Mouse (Mus musculus) intestine, embryonic 14.5 days (tissue): Measurements from ENCODE around the gene Ror1. TPM values are rescaled to one million over a fixed set of nuclear protein-coding genes. Genes with fewer than 3 reads are reported as not detected.
A peak's percentile ranks its signal among the peaks of the same experiment; 100 is the strongest.

Source experiments
- ATAC-seq: fragments of 200-750 bp; cut with Nextera tagmentation; replicated peaks from 2 replicates; pipeline ENCODE4 v1.8.0; 2017; ENCODE audit warnings: low read depth, moderate number of reproducible peaks, moderate TSS enrichment, moderate library complexity; ENCODE audit not compliant: low FRiP score, low TSS enrichment
- DNase-seq: peaks from one replicate; pipeline ENCODE4 v3.0.0-alpha.2; 2018; ENCODE audit warnings: low spot score
- H3K27ac ChIP-seq: fragments of 300-500 bp; sonication (generic); 2 replicates; pipeline ENCODE4 v1.5.1; 2014; ENCODE audit warnings: low read depth, mild to moderate bottlenecking, control low read depth
- H3K27me3 ChIP-seq: fragments of 300-500 bp; sonication (generic); replicated peaks from 2 replicates; pipeline ENCODE4 v1.6.1; 2014; ENCODE audit warnings: low read length, control low read depth; ENCODE audit not compliant: control insufficient read depth, insufficient read depth
- H3K36me3 ChIP-seq: fragments of 300-500 bp; sonication (generic); 2 replicates; pipeline ENCODE4 v1.6.1; 2014; ENCODE audit warnings: low read length, control low read depth; ENCODE audit not compliant: control insufficient read depth, insufficient read depth
- H3K4me1 ChIP-seq: fragments of 300-500 bp; sonication (generic); replicated peaks from 2 replicates; pipeline ENCODE4 v1.6.1; 2014; ENCODE audit warnings: low read length, control low read depth, mixed read lengths; ENCODE audit not compliant: control insufficient read depth, insufficient read depth
- H3K4me2 ChIP-seq: fragments of 300-500 bp; sonication (generic); 2 replicates; pipeline ENCODE4 v1.6.1; 2014; ENCODE audit warnings: low read length
- H3K4me3 ChIP-seq: fragments of 300-500 bp; sonication (generic); 2 replicates; pipeline ENCODE4 v1.5.1; 2014; ENCODE audit warnings: low read depth, low read length, control low read depth, mixed read lengths
- H3K9ac ChIP-seq: fragments of 300-500 bp; sonication (generic); 2 replicates; pipeline ENCODE4 v1.6.1; 2014; ENCODE audit warnings: mild to moderate bottlenecking, low read length
- H3K9me3 ChIP-seq: fragments of 300-500 bp; sonication (generic); 2 replicates; pipeline ENCODE4 v1.6.1; 2016; ENCODE audit warnings: low read length, control low read depth; ENCODE audit not compliant: control insufficient read depth
- WGBS: fragments of 180-500 bp; shearing (Covaris S2); extraction: QIAGEN DNeasy Blood & Tissue Kit; methylation state at CpG from one replicate; pipeline ENCODE4 v1.1.7; 2014; 5-methylcytosine and 5-hydroxymethylcytosine counted together
- polyA plus RNA-seq: library from polyadenylated mRNA; unstranded; fragments of >200 nt; fragmentation: Nextera tagmentation; extraction: Ambion mirVana; gene quantifications from 2 replicates; pipeline ENCODE4 v1.2.1, GENCODE M21; 2014

Ror1 gene
- polyA plus RNA-seq, 1 experiment from 2014 or later: 12.1 TPM

DNA sequence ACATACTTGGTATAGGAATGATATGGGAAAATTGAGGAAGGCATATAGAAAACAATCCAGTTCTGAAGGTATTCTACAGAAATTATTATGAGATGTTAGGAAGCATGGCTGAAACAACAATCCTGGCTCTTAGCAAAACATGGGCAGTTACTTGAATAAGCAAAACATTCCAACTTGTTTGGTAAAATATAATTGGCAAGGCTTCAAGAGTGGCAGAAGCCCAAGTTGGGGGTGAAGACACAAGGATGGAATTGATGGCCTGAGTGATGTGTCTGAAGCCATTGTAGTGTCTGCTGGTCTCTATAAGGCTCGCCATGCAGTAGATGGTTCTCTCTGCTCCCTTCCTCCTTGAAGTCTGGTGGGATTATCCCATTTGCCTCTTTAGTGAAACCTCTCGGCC lies 35.9 kb downstream of the Ror1 start:
- peaks cover 15% of the 10 kb centered on the region for H3K4me1 ChIP-seq
- no peak for ATAC-seq
- 95% methylated on average over 2 of the region's 2 CpGs for WGBS

DNA sequence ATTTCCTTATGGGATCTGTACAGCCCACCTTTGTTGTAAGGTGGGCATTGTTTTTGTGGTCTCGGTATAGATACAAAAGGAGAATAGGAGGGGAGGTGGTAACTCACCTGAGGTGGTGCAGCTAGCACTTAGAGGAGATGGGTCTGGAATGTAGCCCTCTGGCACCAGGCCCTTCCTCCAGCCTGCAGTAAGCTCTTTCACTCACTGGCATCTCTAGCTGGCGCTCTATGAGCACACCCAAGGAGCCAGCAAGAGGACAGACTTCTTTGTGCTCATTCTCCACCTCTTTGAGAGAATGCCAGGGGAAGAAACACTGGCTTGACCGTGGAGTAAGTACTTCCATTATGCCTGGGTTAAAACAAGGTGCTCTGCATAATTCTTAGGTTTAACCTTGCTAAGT lies 36.7 kb downstream of the Ror1 start:
- Histone ChIP-seq H3K4me1 (peaks cover 15% of the 10 kb centered on the region), H3K9me3 (no peaks in the 10 kb centered on the region), H3K9ac (no peak overlapping the region), H3K4me2 (no peak overlapping the region), H3K27ac (no peak overlapping the region), H3K4me3 (no peak overlapping the region), H3K27me3 (no peaks in the 10 kb centered on the region), H3K36me3 (no peaks in the 10 kb centered on the region)
- ATAC-seq (no peak), DNase-seq (no peak)
- 90% methylated on average over 3 of the region's 3 CpGs for WGBS

More for the DNA sequence above, 35.9 kb downstream of the Ror1 start:
- Histone ChIP-seq H3K27me3 (no peaks in the 10 kb centered on the region), H3K9me3 (no peaks in the 10 kb centered on the region), H3K27ac (no peak overlapping the region), H3K9ac (no peak overlapping the region), H3K4me2 (no peak overlapping the region), H3K4me3 (no peak overlapping the region), H3K36me3 (no peaks in the 10 kb centered on the region)
- no peak for DNase-seq

DNA sequence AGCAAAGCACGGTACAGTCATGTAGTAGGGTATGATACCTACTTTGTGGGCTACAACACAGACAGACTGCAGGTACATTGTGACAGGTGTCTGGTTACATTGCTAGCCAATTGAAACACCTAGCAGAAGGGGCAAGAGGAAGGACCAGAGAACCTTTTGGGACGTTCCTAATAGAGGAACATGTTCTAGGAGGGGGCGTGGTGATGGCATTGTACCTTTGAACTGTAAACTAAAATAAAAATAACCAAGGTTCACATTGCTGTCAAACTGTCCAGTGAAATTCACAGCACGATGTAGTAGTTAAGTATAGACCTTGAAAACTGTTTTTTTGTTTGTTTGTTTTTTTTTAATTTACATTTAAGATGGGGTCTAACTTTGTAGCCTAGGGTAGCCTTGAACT lies 40.5 kb downstream of the Ror1 start:
- WGBS: 87% methylated on average over 4 of the region's 4 CpGs
- ATAC-seq (no peak), DNase-seq (no peak)
- H3K9ac ChIP-seq: no peak overlapping the region
- H3K4me2 ChIP-seq: no peak overlapping the region
- H3K36me3 ChIP-seq: no peaks in the 10 kb centered on the region
- H3K4me1 ChIP-seq: peaks cover 5% of the 10 kb centered on the region; the same call in 1 of the 2 replicates
- H3K9me3 ChIP-seq: no peaks in the 10 kb centered on the region
- H3K4me3 ChIP-seq: no peak overlapping the region
- H3K27ac ChIP-seq: no peak overlapping the region
- H3K27me3 ChIP-seq: no peaks in the 10 kb centered on the region

- WGBS: 91% methylated on average over 11 of the region's 11 CpGs
- no peak for DNase-seq
- ATAC-seq: no peak
- H3K4me1 ChIP-seq: peaks cover 15% of the 10 kb centered on the region
- H3K9me3 ChIP-seq: no peaks in the 10 kb centered on the region
- no peak overlapping the region for H3K27ac ChIP-seq
- no peak overlapping the region for H3K4me2 ChIP-seq
- no peaks in the 10 kb centered on the region for H3K27me3 ChIP-seq
- no peak overlapping the region for H3K9ac ChIP-seq
- H3K4me3 ChIP-seq: no peak overlapping the region
- no peaks in the 10 kb centered on the region for H3K36me3 ChIP-seq
These were observed 41.7 kb downstream of the Ror1 start for GRCm38 (mm10) chr4:100137102-100137835.

DNA sequence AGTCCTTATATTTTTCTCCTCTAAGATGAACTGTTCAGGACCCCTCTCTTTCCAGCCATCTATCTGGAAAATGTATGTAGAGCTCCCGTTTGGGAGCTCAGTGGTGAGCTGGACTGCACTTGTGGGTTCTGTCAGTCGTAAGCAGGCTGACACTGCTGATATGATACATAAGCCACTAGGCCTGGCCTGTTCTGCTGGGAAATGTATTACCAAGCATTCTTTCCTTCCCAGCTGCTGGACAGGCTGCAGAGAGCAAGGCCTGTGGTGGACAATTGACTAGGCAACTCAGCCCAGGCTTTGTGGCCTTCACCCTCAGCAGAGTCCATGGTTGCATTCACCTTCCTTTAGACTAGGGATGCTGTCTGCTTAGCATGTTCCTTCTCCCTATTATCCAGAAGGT lies 46.0 kb downstream of the Ror1 start:
- no peak for DNase-seq
- no peak overlapping the region for H3K9ac ChIP-seq
- H3K4me1 ChIP-seq: peaks cover 16% of the 10 kb centered on the region
- H3K4me3 ChIP-seq: no peak overlapping the region
- H3K9me3 ChIP-seq: no peaks in the 10 kb centered on the region
- no peak overlapping the region for H3K4me2 ChIP-seq
- no peak for ATAC-seq
- no peak overlapping the region for H3K27ac ChIP-seq
- H3K27me3 ChIP-seq: no peaks in the 10 kb centered on the region
- no peaks in the 10 kb centered on the region for H3K36me3 ChIP-seq
- 22% methylated on average over 2 of the region's 2 CpGs for WGBS

- DNase-seq (no peak), ATAC-seq (no peak)
- H3K9me3 ChIP-seq: no peaks in the 10 kb centered on the region
- no peaks in the 10 kb centered on the region for H3K36me3 ChIP-seq
- no peak overlapping the region for H3K9ac ChIP-seq
- 49% methylated on average over 4 of the region's 4 CpGs for WGBS
- peaks cover 16% of the 10 kb centered on the region for H3K4me1 ChIP-seq
- H3K4me2 ChIP-seq: no peak overlapping the region
- H3K27me3 ChIP-seq: no peaks in the 10 kb centered on the region
- H3K27ac ChIP-seq: no peak overlapping the region
- no peak overlapping the region for H3K4me3 ChIP-seq
These were observed 49.2 kb downstream of the Ror1 start for GRCm38 (mm10) chr4:100144744-100145143.

DNA sequence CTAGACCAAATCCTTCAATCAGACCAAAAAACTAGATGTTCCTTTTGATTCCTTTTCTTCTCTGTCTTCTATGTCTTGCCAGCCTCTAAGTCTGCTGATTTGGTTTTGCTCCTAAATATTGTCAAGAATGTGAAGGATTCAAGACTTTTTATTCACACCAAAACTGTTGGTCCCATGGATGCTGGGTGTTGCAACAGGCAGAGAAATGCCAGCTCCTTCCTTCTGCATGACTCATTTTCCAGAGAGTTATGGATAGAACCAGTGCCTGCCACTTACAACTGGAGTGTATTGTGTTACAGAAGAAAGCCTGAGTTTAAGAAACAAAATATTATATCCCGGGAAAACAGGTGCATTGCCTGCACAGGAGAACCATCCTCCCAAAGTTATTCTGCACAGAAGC lies 55.2 kb downstream of the Ror1 start:
- H3K4me3 ChIP-seq: no peak overlapping the region
- no peaks in the 10 kb centered on the region for H3K9me3 ChIP-seq
- no peak overlapping the region for H3K27ac ChIP-seq
- no peak overlapping the region for H3K4me2 ChIP-seq
- DNase-seq (no peak), ATAC-seq (no peak)
- H3K4me1 ChIP-seq: peaks cover 14% of the 10 kb centered on the region; the same call in 1 of the 2 replicates
- H3K27me3 ChIP-seq: no peaks in the 10 kb centered on the region
- H3K9ac ChIP-seq: no peak overlapping the region
- 93% methylated on average over 1 of the region's 1 CpGs for WGBS
- H3K36me3 ChIP-seq: no peaks in the 10 kb centered on the region

GRCm38 (mm10) chr4:100154560-100155130 lies 59.1 kb downstream of the Ror1 start:
- no peak overlapping the region for H3K4me2 ChIP-seq
- ATAC-seq: 0 out of 2 replicates have a peak, but pooled peaks have one; percentile 36
- H3K27ac ChIP-seq: no peak overlapping the region
- no peak overlapping the region for H3K9ac ChIP-seq
- WGBS: 54% methylated on average over 7 of the region's 7 CpGs
- H3K9me3 ChIP-seq: no peaks in the 10 kb centered on the region
- no peak overlapping the region for H3K4me3 ChIP-seq
- no peaks in the 10 kb centered on the region for H3K36me3 ChIP-seq
- H3K4me1 ChIP-seq: peaks cover 14% of the 10 kb centered on the region; the same call in 1 of the 2 replicates
- no peak for DNase-seq
- H3K27me3 ChIP-seq: no peaks in the 10 kb centered on the region

- ATAC-seq: no peak
- 88% methylated on average over 3 of the region's 3 CpGs for WGBS
- H3K9me3 ChIP-seq: no peaks in the 10 kb centered on the region
These were observed 60.1 kb downstream of the Ror1 start for GRCm38 (mm10) chr4:100155731-100156130.

More at GRCm38 (mm10) chr4:100155731-100156130, 60.1 kb downstream of the Ror1 start:
- no peaks in the 10 kb centered on the region for H3K36me3 ChIP-seq
- no peak for DNase-seq
- H3K4me3 ChIP-seq: no peak overlapping the region
- H3K27me3 ChIP-seq: no peaks in the 10 kb centered on the region
- no peak overlapping the region for H3K9ac ChIP-seq
- peaks cover 14% of the 10 kb centered on the region; the same call in 1 of the 2 replicates for H3K4me1 ChIP-seq
- no peak overlapping the region for H3K27ac ChIP-seq
- H3K4me2 ChIP-seq: no peak overlapping the region
